Mouse (Mus musculus) left cerebral cortex, postnatal 4 days (tissue): ENCODE results near the gene Zfp3. TPM values are rescaled to one million over a fixed set of nuclear protein-coding genes. Genes with fewer than 3 reads are reported as not detected.
A peak's percentile ranks its signal among the peaks of the same experiment; 100 is the strongest.

Source experiments
- DNase-seq: peaks from one replicate; pipeline ENCODE4 v3.0.0-alpha.2; 2022
- intact Hi-C: fragments of 180-260 bp; cut with DNase I; formaldehyde crosslinking; loops from one replicate; pipeline ENCODE4 v1.15.1; 2025
- total RNA-seq, 2 experiments: library from RNA; stranded (reverse); gene quantifications; 2 replicates each; pipeline ENCODE4 v1.2.3; 2021

The Zfp3 gene
- total RNA-seq = 10 to 100 TPM; 15.3 to 17.4 TPM

- intact Hi-C loops = no loop called here
- DNase-seq = peak; percentile 77
Observed at GRCm38 (mm10) chr11:70763936-70764808, at the start of gene Zfp3. Zfp3 (plus strand) TSS chr11:70764209.

- no peak for DNase-seq
- intact Hi-C loops = no loop called here
Observed at GRCm38 (mm10) chr11:70715832-70716231, 48.2 kb upstream of the Zfp3 start.

GRCm38 (mm10) chr11:70718481-70718880, 45.5 kb upstream of the Zfp3 start:
- intact Hi-C loops = no loop called here
- no peak for DNase-seq

- no peak for DNase-seq
- intact Hi-C loops = no loop called here
Observed at GRCm38 (mm10) chr11:70720567-70720966, 43.4 kb upstream of the Zfp3 start.

GRCm38 (mm10) chr11:70721072-70721471, 42.9 kb upstream of the Zfp3 start:
- DNase-seq = no peak
- intact Hi-C loops = no loop called here

- no peak for DNase-seq
- intact Hi-C loops = no loop called here
Observed at GRCm38 (mm10) chr11:70724706-70725105, 39.3 kb upstream of the Zfp3 start.

GRCm38 (mm10) chr11:70726585-70726984, 37.4 kb upstream of the Zfp3 start:
- intact Hi-C loops = no loop called here
- DNase-seq = no peak

GRCm38 (mm10) chr11:70727385-70727784, 36.6 kb upstream of the Zfp3 start:
- DNase-seq = no peak
- intact Hi-C loops = no loop called here

GRCm38 (mm10) chr11:70730427-70731038, 33.5 kb upstream of the Zfp3 start:
- intact Hi-C loops = no loop called here
- no peak for DNase-seq

GRCm38 (mm10) chr11:70731178-70731577, 32.8 kb upstream of the Zfp3 start:
- intact Hi-C loops = no loop called here
- peak; percentile 16 for DNase-seq

- intact Hi-C loops = no loop called here
- DNase-seq = no peak
Observed at GRCm38 (mm10) chr11:70733256-70733655, 30.8 kb upstream of the Zfp3 start.

- intact Hi-C loops = no loop called here
- DNase-seq = no peak
Observed at GRCm38 (mm10) chr11:70737749-70738148, 26.3 kb upstream of the Zfp3 start.

GRCm38 (mm10) chr11:70741603-70742002, 22.4 kb upstream of the Zfp3 start:
- DNase-seq = no peak
- intact Hi-C loops = no loop called here

GRCm38 (mm10) chr11:70742117-70742516, 21.9 kb upstream of the Zfp3 start:
- DNase-seq = no peak
- intact Hi-C loops = no loop called here

- DNase-seq = no peak
- intact Hi-C loops = no loop called here
Observed at GRCm38 (mm10) chr11:70742581-70743459, 21.2 kb upstream of the Zfp3 start.

- intact Hi-C loops = no loop called here
- DNase-seq = no peak
Observed at GRCm38 (mm10) chr11:70745636-70746035, 18.4 kb upstream of the Zfp3 start.

GRCm38 (mm10) chr11:70747876-70748545, 16.0 kb upstream of the Zfp3 start:
- intact Hi-C loops = no loop called here
- DNase-seq = no peak

GRCm38 (mm10) chr11:70752337-70753017, 11.5 kb upstream of the Zfp3 start:
- intact Hi-C loops = loop anchor here (5.0 to 10.0 kb wide), 4 partner anchors 138 to 900 kb away; partner anchors contain the start of genes 4930544D05Rik, Chrne, Gltpd2 and Pelp1
- no peak for DNase-seq

GRCm38 (mm10) chr11:70753146-70753545, 10.9 kb upstream of the Zfp3 start:
- DNase-seq = no peak
- intact Hi-C loops = loop anchor here (5.0 to 10.0 kb wide), 4 partner anchors 138 to 901 kb away; partner anchors contain the start of genes 4930544D05Rik, Chrne, Gltpd2 and Pelp1

GRCm38 (mm10) chr11:70754476-70754875, 9.5 kb upstream of the Zfp3 start:
- no peak for DNase-seq
- intact Hi-C loops = loop anchor here (5.0 to 10.0 kb wide), 4 partner anchors 140 to 902 kb away; partner anchors contain the start of genes 4930544D05Rik, Chrne, Gltpd2 and Pelp1
